Mouse (Mus musculus): ENCODE measurements around the gene Prg3.

DNA sequence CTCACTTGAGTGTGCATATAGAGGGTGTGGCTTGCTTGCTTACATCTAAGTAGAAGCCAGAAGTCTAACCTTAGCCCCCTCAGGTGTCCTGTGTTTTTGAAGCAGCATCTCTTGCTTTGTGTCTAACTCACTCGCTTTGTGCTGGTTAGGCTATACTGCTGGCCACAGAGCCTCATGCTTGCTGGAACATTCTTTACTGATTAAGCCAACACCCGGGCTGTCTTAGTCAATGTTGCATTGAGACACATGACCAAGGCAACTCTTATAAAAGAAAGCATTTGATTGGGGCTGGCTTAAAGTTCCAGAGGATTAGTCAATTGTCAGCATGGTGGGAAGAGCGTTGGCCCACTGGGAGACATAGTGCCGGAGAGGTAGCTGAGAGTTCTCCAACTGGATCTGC, 46.2 kb upstream of the Prg3 start:
- TF ChIP-seq CTCF (IDR thresholded peaks at IDR 0.05; ENCODE audit: extremely low read depth, insufficient read depth, low read length): no peak
- no peak for TF ChIP-seq POLR2A (IDR thresholded peaks at IDR 0.05; ENCODE audit: extremely low read depth, insufficient read depth, low read length)

Data from cortical plate, adult 2 months (tissue).